Mouse (Mus musculus) MN1 (cell line): ENCODE measurements around the gene Wdr38.

Source experiments
- DNase-seq: peaks from one replicate; pipeline ENCODE4 v3.0.0-alpha.2; 2016; ENCODE audit warnings: low spot score

Gene Wdr38

GRCm38 (mm10) chr2:38997386-38998374, at the start of gene Wdr38:
Gene Wdr38 (plus strand): TSS chr2:38997476.
- peak; percentile 92 for DNase-seq

GRCm38 (mm10) chr2:38947566-38947965, 49.7 kb upstream of the Wdr38 start:
- DNase-seq, result peak; percentile 34

GRCm38 (mm10) chr2:38950281-38950719, 47.0 kb upstream of the Wdr38 start:
- peak; percentile 92 for DNase-seq

GRCm38 (mm10) chr2:38953152-38953883, 44.0 kb upstream of the Wdr38 start:
- DNase-seq, result no peak

- DNase-seq, result no peak
Observed at GRCm38 (mm10) chr2:38956062-38956461, 41.2 kb upstream of the Wdr38 start.

- DNase-seq, result no peak
Observed at GRCm38 (mm10) chr2:38957671-38958223, 39.5 kb upstream of the Wdr38 start.

- DNase-seq, result peak; percentile 41
Observed at GRCm38 (mm10) chr2:38964198-38964597, 33.1 kb upstream of the Wdr38 start.

GRCm38 (mm10) chr2:38969650-38970049, 27.6 kb upstream of the Wdr38 start:
- DNase-seq, result no peak

- no peak for DNase-seq
Observed at GRCm38 (mm10) chr2:38970057-38970456, 27.2 kb upstream of the Wdr38 start.

GRCm38 (mm10) chr2:38973223-38973622, 24.1 kb upstream of the Wdr38 start:
- no peak for DNase-seq

- no peak for DNase-seq
Observed at GRCm38 (mm10) chr2:38973701-38974100, 23.6 kb upstream of the Wdr38 start.

GRCm38 (mm10) chr2:38974171-38974570, 23.1 kb upstream of the Wdr38 start:
- no peak for DNase-seq

GRCm38 (mm10) chr2:38975181-38975580, 22.1 kb upstream of the Wdr38 start:
- no peak for DNase-seq

GRCm38 (mm10) chr2:38975941-38976805, 21.1 kb upstream of the Wdr38 start:
- DNase-seq, result no peak

GRCm38 (mm10) chr2:38977837-38978236, 19.4 kb upstream of the Wdr38 start:
- DNase-seq, result no peak

GRCm38 (mm10) chr2:38983456-38983855, 13.8 kb upstream of the Wdr38 start:
- DNase-seq, result no peak

- DNase-seq, result no peak
Observed at GRCm38 (mm10) chr2:38986580-38986979, 10.7 kb upstream of the Wdr38 start.

- no peak for DNase-seq
Observed at GRCm38 (mm10) chr2:38987371-38987770, 9.9 kb upstream of the Wdr38 start.

GRCm38 (mm10) chr2:38987803-38988510, 9.3 kb upstream of the Wdr38 start:
- no peak for DNase-seq

- no peak for DNase-seq
Observed at GRCm38 (mm10) chr2:38988929-38989328, 8.3 kb upstream of the Wdr38 start.

GRCm38 (mm10) chr2:38992004-38992403, 5.3 kb upstream of the Wdr38 start:
- no peak for DNase-seq
